Mouse (Mus musculus) midbrain, postnatal 0 days (tissue): ENCODE data around the gene Krit1. TPM values are rescaled to one million over a fixed set of nuclear protein-coding genes. Genes with fewer than 3 reads are reported as not detected.
A peak's percentile ranks its signal among the peaks of the same experiment; 100 is the strongest.
"Not testable (repeated sequence)": the region's sequence is repeated elsewhere in the genome, so short reads cannot be mapped to it uniquely, and the experiment has no call there.

Experiments
- ATAC-seq: fragments of 200-750 bp; cut with Nextera tagmentation; 2 replicates; pipeline ENCODE4 v1.8.0; 2017; ENCODE audit warnings: moderate number of reproducible peaks, mild to moderate bottlenecking, moderate TSS enrichment, moderate library complexity; ENCODE audit not compliant: low FRiP score
- DNase-seq: peaks from one replicate; pipeline ENCODE4 v3.0.0-alpha.2; 2015; ENCODE audit warnings: low spot score
- H3K27ac ChIP-seq: fragments of 300-500 bp; sonication (generic); 2 replicates; pipeline ENCODE4 v1.5.1; 2014; ENCODE audit warnings: low read depth, mild to moderate bottlenecking, low read length, mixed read lengths
- H3K27me3 ChIP-seq: fragments of 300-500 bp; sonication (generic); 2 replicates; pipeline ENCODE4 v1.6.1; 2014; ENCODE audit warnings: low read length, control low read depth, mixed read lengths; ENCODE audit not compliant: insufficient read depth
- H3K36me3 ChIP-seq: fragments of 300-500 bp; sonication (generic); 2 replicates; pipeline ENCODE4 v1.6.1; 2014; ENCODE audit warnings: low read length, control low read depth, mixed read lengths; ENCODE audit not compliant: insufficient read depth
- H3K4me1 ChIP-seq: fragments of 300-500 bp; sonication (generic); 2 replicates; pipeline ENCODE4 v1.6.1; 2014; ENCODE audit warnings: mild to moderate bottlenecking, control low read depth, antibody characterized with exemption, low read length, mixed read lengths; ENCODE audit not compliant: insufficient read depth
- H3K4me2 ChIP-seq: fragments of 300-500 bp; sonication (generic); 2 replicates; pipeline ENCODE4 v1.6.1; 2014; ENCODE audit warnings: low read depth, mild to moderate bottlenecking, low read length, mixed read lengths; ENCODE audit not compliant: poor library complexity, severe bottlenecking
- H3K4me3 ChIP-seq: fragments of 300-500 bp; sonication (generic); 2 replicates; pipeline ENCODE4 v1.5.1; 2014; ENCODE audit warnings: low read depth, mild to moderate bottlenecking, low read length, moderate library complexity
- H3K9ac ChIP-seq: fragments of 300-500 bp; sonication (generic); replicated peaks from 2 replicates; pipeline ENCODE4 v1.6.1; 2014; ENCODE audit warnings: mild to moderate bottlenecking, low read length, moderate library complexity, mixed read lengths; ENCODE audit not compliant: poor library complexity, severe bottlenecking
- H3K9me3 ChIP-seq: fragments of 300-500 bp; sonication (generic); 2 replicates; pipeline ENCODE4 v1.6.1; 2016; ENCODE audit warnings: low read length, control low read depth
- CTCF ChIP-seq: IDR thresholded peaks from 2 replicates; pipeline ENCODE4 v1.5.1; 2016; ENCODE audit warnings: antibody characterized with exemption, mild to moderate bottlenecking
- WGBS: fragments of 180-500 bp; shearing (Covaris S2); extraction: QIAGEN DNeasy Blood & Tissue Kit; methylation state at CpG from one replicate; pipeline ENCODE4 v1.1.7; 2014; 5-methylcytosine and 5-hydroxymethylcytosine counted together
- polyA plus RNA-seq: library from polyadenylated mRNA; unstranded; fragments of >200 nt; fragmentation: Nextera tagmentation; extraction: Ambion mirVana; gene quantifications from 2 replicates; pipeline ENCODE4 v1.2.1, GENCODE M21; 2015
- total RNA-seq: library from RNA; depleted of rRNA; stranded (reverse); fragments of >200 nt; gene quantifications from 2 replicates; pipeline ENCODE4 v1.2.3, GENCODE M21; 2014

Krit1 gene
- total and polyA plus RNA-seq, 2 experiments from 2014 or later: 28.4 to 34.2 TPM

- DNase-seq (peak; percentile 14), ATAC-seq (no peak)
- TF ChIP-seq CTCF: no peak
- Histone ChIP-seq H3K4me2 (no peak overlapping the region), H3K27me3 (no peaks in the 10 kb centered on the region), H3K27ac (no peak overlapping the region), H3K9me3 (no peaks in the 10 kb centered on the region), H3K4me3 (no peak overlapping the region), H3K9ac (no peak overlapping the region), H3K4me1 (no peaks in the 10 kb centered on the region), H3K36me3 (no peaks in the 10 kb centered on the region)
- WGBS: 44% methylated on average over 1 of the region's 1 CpGs
Measured at GRCm38 (mm10) chr5:3784751-3785496, 18.1 kb upstream of the Krit1 start.

GRCm38 (mm10) chr5:3787548-3787947 is 15.4 kb upstream of the Krit1 start:
- H3K27ac ChIP-seq: no peak overlapping the region
- no peak overlapping the region for H3K4me3 ChIP-seq
- no peaks in the 10 kb centered on the region; the same call in 1 of the 2 replicates for H3K36me3 ChIP-seq
- no peaks in the 10 kb centered on the region for H3K4me1 ChIP-seq
- DNase-seq: no peak
- H3K4me2 ChIP-seq: no peak overlapping the region
- H3K9ac ChIP-seq: no peak overlapping the region
- H3K27me3 ChIP-seq: no peaks in the 10 kb centered on the region
- 78% methylated on average over 4 of the region's 4 CpGs for WGBS
- ATAC-seq: no peak
- H3K9me3 ChIP-seq: no peaks in the 10 kb centered on the region
- TF ChIP-seq CTCF: no peak

GRCm38 (mm10) chr5:3791048-3791447 is 11.9 kb upstream of the Krit1 start:
- H3K9ac ChIP-seq: no peak overlapping the region
- TF ChIP-seq CTCF: no peak
- H3K9me3 ChIP-seq: no peaks in the 10 kb centered on the region
- no peak overlapping the region for H3K4me2 ChIP-seq
- no peak overlapping the region for H3K27ac ChIP-seq
- H3K4me1 ChIP-seq: no peaks in the 10 kb centered on the region
- DNase-seq (no peak), ATAC-seq (no peak)
- H3K36me3 ChIP-seq: no peaks in the 10 kb centered on the region; the same call in 1 of the 2 replicates
- no peaks in the 10 kb centered on the region for H3K27me3 ChIP-seq
- no peak overlapping the region for H3K4me3 ChIP-seq

GRCm38 (mm10) chr5:3797101-3797500 is 5.9 kb upstream of the Krit1 start:
- 90% methylated on average over 2 of the region's 2 CpGs for WGBS
- not testable (repeated sequence) for H3K4me2 ChIP-seq, H3K36me3 ChIP-seq, H3K27me3 ChIP-seq, H3K4me3 ChIP-seq, H3K27ac ChIP-seq, DNase-seq, H3K4me1 ChIP-seq, H3K9ac ChIP-seq, ATAC-seq, H3K9me3 ChIP-seq

- H3K27me3 ChIP-seq, H3K4me1 ChIP-seq, H3K36me3 ChIP-seq, H3K4me2 ChIP-seq, ATAC-seq, H3K27ac ChIP-seq, DNase-seq, H3K9ac ChIP-seq, H3K9me3 ChIP-seq, H3K4me3 ChIP-seq: not testable (repeated sequence)
Measured at GRCm38 (mm10) chr5:3798656-3799055, 4.3 kb upstream of the Krit1 start.

GRCm38 (mm10) chr5:3800041-3800440 is 2.9 kb upstream of the Krit1 start:
- H3K36me3 ChIP-seq: no peaks in the 10 kb centered on the region
- 95% methylated on average over 1 of the region's 1 CpGs for WGBS
- no peaks in the 10 kb centered on the region for H3K9me3 ChIP-seq
- H3K4me2 ChIP-seq: no peak overlapping the region
- H3K4me3 ChIP-seq: no peak overlapping the region
- ATAC-seq (no peak), DNase-seq (no peak)
- H3K9ac ChIP-seq: no peak overlapping the region
- no peak for TF ChIP-seq CTCF
- no peaks in the 10 kb centered on the region for H3K27me3 ChIP-seq
- H3K27ac ChIP-seq: no peak overlapping the region
- H3K4me1 ChIP-seq: peaks cover 4% of the 10 kb centered on the region; the same call in 1 of the 2 replicates
